Mouse (Mus musculus): ENCODE measurements around the gene Gm13289. TPM values are rescaled to one million over a fixed set of nuclear protein-coding genes. Genes with fewer than 3 reads are reported as not detected.
A peak's percentile ranks its signal among the peaks of the same experiment; 100 is the strongest.
"Not testable (repeated sequence)": the region's sequence is repeated elsewhere in the genome, so short reads cannot be mapped to it uniquely, and the experiment has no call there.

The Gm13289 gene
- total RNA-seq (2021) (not detected), polyA plus RNA-seq (2012; rRNA removed) (not detected in 2 replicates)
- long read RNA-seq: 0 reads

DNA sequence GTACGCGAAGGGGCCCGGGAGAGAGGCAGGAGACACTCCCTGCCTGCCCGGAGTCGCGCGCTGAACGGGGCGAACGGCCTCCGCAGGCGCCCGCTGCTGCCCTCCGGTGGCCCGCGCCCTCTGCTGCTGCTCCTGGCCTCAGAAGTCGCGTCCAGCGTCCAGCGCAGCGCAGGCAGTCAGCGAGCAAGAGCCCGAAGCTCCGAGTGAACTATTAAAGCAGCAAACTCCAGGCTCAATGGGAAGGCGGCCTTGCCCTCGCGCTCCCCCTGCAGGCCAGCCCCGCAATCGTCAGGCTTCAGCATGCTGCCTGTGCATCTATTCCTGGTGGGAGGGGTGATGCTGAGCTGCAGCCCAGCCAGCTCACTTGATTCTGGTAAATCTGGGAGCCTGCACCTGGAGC is at the start of gene Gm13289:
Gene Gm13289, plus strand, starts transcription at position 301 of the 400 bp plus-strand sequence.
- H3K27me3 ChIP-seq (ENCODE audit: control insufficient read depth, insufficient read depth, low read length); H3K4me1 ChIP-seq (ENCODE audit: control insufficient read depth, insufficient read depth, low read length); H3K9ac ChIP-seq (ENCODE audit: low read depth, low read length); H3K27ac ChIP-seq; H3K79me2 ChIP-seq (replicated peaks; ENCODE audit: control insufficient read depth, insufficient read depth, low read length); DNase-seq; H3K4me3 ChIP-seq; H3K36me3 ChIP-seq (ENCODE audit: control insufficient read depth, insufficient read depth, low read length); intact Hi-C loops (cut with DNase I): not testable (repeated sequence)
- WGBS: no CpG with 5 or more reads among the region's 29 CpGs

DNA sequence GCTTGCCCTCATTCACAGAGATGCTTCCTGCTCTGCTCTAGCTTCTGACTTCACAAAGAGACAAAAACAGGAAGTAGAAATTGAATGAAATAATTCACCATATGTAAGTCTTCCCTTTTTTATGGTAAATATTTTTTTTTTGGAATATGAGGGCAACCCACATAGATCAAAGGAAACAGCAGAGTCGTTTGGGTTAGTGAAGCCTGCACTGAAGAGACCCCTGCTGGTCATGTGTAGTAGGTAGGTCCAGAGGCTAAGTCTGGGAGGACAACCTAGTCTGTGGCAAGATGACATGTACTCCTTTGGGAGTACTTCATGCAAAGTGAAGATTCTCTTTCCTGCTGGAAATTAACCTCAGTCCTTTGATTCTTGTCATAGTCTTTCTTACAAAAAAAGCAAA is 49.4 kb upstream of the Gm13289 start:
- TF ChIP-seq CTCF (IDR thresholded peaks at IDR 0.05) (peak; percentile 83), EP300 (IDR thresholded peaks at IDR 0.05; ENCODE audit: insufficient read depth, low read depth, low read length) (peak; percentile 55; the same call in 1 of the 2 replicates), POLR2A (IDR thresholded peaks at IDR 0.05; ENCODE audit: insufficient read depth, low read depth, low read length) (no peak)
- Histone ChIP-seq H3K79me2 (replicated peaks; ENCODE audit: control insufficient read depth, insufficient read depth, low read length) (no peaks in the 10 kb centered on the region), H3K36me3 (ENCODE audit: control insufficient read depth, insufficient read depth, low read length) (no peaks in the 10 kb centered on the region), H3K4me1 (ENCODE audit: control insufficient read depth, insufficient read depth, low read length) (no peaks in the 10 kb centered on the region), H3K27ac (no peak overlapping the region), H3K4me3 (no peak overlapping the region), H3K27me3 (ENCODE audit: control insufficient read depth, insufficient read depth, low read length) (no peaks in the 10 kb centered on the region), H3K9ac (ENCODE audit: low read depth, low read length) (no peak overlapping the region)
- WGBS: 0% methylated on average over 1 of the region's 1 CpGs
- intact Hi-C loops (cut with DNase I): loop anchor here (1.0 kb wide), 1 partner anchor 31 kb away; no protein-coding TSS in a partner anchor
- DNase-seq: peak in 1 of 2 experiments; percentile 34

DNA sequence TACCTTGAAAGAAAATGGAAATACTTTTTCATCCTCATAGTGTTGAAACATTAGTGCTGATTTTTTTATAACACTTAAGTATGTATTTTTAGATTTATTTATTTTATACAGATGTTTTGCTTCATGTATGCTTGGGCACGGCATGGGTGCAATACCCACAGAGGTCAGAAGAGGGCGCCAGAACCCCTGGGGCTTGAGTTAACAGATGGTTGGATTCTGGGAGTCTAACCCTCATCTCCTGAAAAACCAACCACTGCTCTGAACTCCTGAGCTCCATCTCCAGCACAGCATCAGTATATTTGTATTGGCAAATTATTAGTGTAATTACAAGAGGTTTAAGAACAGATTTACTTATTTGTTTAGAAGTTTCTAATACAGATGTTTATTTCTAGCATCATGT is 38.2 kb upstream of the Gm13289 start:
- no peaks in the 10 kb centered on the region for H3K4me1 ChIP-seq (ENCODE audit: control insufficient read depth, insufficient read depth, low read length)
- H3K4me3 ChIP-seq: no peak overlapping the region
- no peak overlapping the region for H3K27ac ChIP-seq
- no peak overlapping the region for H3K9ac ChIP-seq (ENCODE audit: low read depth, low read length)
- DNase-seq: peak; percentile 60 to 85
- no peaks in the 10 kb centered on the region for H3K36me3 ChIP-seq (ENCODE audit: control insufficient read depth, insufficient read depth, low read length)
- WGBS: 1% methylated on average over 2 of the region's 2 CpGs
- no peaks in the 10 kb centered on the region for H3K79me2 ChIP-seq (replicated peaks; ENCODE audit: control insufficient read depth, insufficient read depth, low read length)
- peak; percentile 100; the same call in 1 of the 2 replicates for TF ChIP-seq CTCF (IDR thresholded peaks at IDR 0.05)
- TF ChIP-seq EP300 (IDR thresholded peaks at IDR 0.05; ENCODE audit: insufficient read depth, low read depth, low read length): peak; percentile 71; the same call in 1 of the 2 replicates
- TF ChIP-seq POLR2A (IDR thresholded peaks at IDR 0.05; ENCODE audit: insufficient read depth, low read depth, low read length): no peak
- no peaks in the 10 kb centered on the region for H3K27me3 ChIP-seq (ENCODE audit: control insufficient read depth, insufficient read depth, low read length)
- intact Hi-C loops (cut with DNase I): loop anchor here (2.0 kb wide), 1 partner anchor 18 kb away; no protein-coding TSS in a partner anchor

DNA sequence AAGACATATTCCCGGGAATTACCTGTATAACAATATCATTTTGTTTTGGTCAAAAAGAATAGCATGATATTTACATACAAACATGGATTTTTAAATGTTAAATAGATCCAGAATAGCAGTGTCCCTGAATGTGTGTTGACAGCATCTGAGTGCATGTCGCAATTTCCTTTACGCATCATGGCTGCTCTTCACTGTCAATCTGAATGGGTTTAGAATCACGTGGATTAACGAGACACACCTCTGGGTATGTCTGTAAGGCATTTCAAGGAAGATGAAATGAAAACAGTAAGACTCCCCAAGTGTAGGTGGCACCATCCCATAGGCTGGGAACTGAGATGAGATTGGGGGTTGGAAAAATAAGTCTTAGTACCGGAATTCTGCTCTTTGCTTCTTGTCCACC is 37.7 kb upstream of the Gm13289 start:
- WGBS: 84% methylated on average over 6 of the region's 6 CpGs
- intact Hi-C loops (cut with DNase I): loop anchor here (2.0 kb wide), 1 partner anchor 18 kb away; no protein-coding TSS in a partner anchor
- no peak overlapping the region for H3K9ac ChIP-seq (ENCODE audit: low read depth, low read length)
- H3K79me2 ChIP-seq (replicated peaks; ENCODE audit: control insufficient read depth, insufficient read depth, low read length): no peaks in the 10 kb centered on the region
- no peaks in the 10 kb centered on the region for H3K4me1 ChIP-seq (ENCODE audit: control insufficient read depth, insufficient read depth, low read length)
- H3K27ac ChIP-seq: no peak overlapping the region
- no peak for TF ChIP-seq POLR2A (IDR thresholded peaks at IDR 0.05; ENCODE audit: insufficient read depth, low read depth, low read length)
- no peaks in the 10 kb centered on the region for H3K36me3 ChIP-seq (ENCODE audit: control insufficient read depth, insufficient read depth, low read length)
- no peak overlapping the region for H3K4me3 ChIP-seq
- no peak for DNase-seq
- H3K27me3 ChIP-seq (ENCODE audit: control insufficient read depth, insufficient read depth, low read length): no peaks in the 10 kb centered on the region

DNA sequence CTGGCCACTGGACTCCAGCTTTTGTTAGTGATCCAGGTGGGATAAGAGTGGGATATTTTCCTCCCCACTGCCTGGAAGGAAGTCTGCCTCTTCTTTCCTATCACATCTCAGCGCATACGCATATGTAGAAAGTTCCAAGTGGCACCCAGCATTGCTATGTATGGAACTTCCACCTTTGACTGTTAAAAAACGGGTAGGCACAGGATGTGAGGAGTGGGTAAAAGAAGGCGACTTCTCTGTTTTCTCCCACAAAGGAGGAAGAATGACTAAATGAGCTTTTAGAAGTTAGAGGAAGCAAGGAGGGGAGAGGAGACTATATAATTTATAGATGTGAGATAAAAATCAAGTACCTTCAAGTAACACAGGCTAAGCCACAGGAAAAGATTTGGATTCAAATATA is 35.3 kb upstream of the Gm13289 start:
- Histone ChIP-seq H3K27ac (no peak overlapping the region), H3K4me1 (ENCODE audit: control insufficient read depth, insufficient read depth, low read length) (no peaks in the 10 kb centered on the region), H3K36me3 (ENCODE audit: control insufficient read depth, insufficient read depth, low read length) (no peaks in the 10 kb centered on the region), H3K27me3 (ENCODE audit: control insufficient read depth, insufficient read depth, low read length) (no peaks in the 10 kb centered on the region), H3K4me3 (no peak overlapping the region), H3K79me2 (replicated peaks; ENCODE audit: control insufficient read depth, insufficient read depth, low read length) (no peaks in the 10 kb centered on the region), H3K9ac (ENCODE audit: low read depth, low read length) (no peak overlapping the region)
- DNase-seq: no peak
- no peak for TF ChIP-seq EP300 (IDR thresholded peaks at IDR 0.05; ENCODE audit: insufficient read depth, low read depth, low read length)
- TF ChIP-seq CTCF (IDR thresholded peaks at IDR 0.05): no peak
- TF ChIP-seq POLR2A (IDR thresholded peaks at IDR 0.05; ENCODE audit: insufficient read depth, low read depth, low read length): no peak
- intact Hi-C loops (cut with DNase I): no loop called here
- WGBS: 68% methylated on average over 4 of the region's 4 CpGs

DNA sequence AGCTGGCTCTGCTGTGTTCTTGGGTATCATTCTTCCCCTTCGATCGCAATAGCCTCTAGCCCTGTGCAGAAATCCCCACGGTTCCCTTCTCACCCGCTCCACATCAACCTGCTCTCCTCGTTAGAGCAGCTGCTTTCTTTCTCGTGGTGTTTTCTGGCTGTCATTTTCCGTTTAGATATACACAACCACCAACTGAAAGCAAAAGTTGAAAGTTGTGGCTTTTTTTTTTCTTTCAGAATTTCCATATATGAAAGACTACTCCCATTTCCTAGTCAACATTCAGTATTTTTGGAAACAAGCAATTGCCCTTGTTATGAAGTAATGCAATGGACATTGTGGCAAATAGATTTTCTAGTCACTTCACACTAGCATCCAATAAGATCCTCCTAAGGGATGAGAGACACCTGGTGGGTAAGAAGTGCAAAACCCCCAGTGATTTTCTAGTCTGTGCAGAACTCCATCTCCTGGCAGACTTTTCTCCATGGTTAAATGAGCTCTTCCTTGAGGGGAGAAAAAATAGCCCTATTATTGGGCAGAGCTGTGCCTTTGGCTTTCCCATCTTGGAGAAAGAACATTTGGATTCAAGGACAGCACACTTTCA is 33.9 kb upstream of the Gm13289 start:
- Histone ChIP-seq H3K27ac (no peak overlapping the region), H3K9ac (ENCODE audit: low read depth, low read length) (no peak overlapping the region), H3K4me1 (ENCODE audit: control insufficient read depth, insufficient read depth, low read length) (no peaks in the 10 kb centered on the region), H3K27me3 (ENCODE audit: control insufficient read depth, insufficient read depth, low read length) (no peaks in the 10 kb centered on the region), H3K4me3 (no peak overlapping the region), H3K79me2 (replicated peaks; ENCODE audit: control insufficient read depth, insufficient read depth, low read length) (no peaks in the 10 kb centered on the region), H3K36me3 (ENCODE audit: control insufficient read depth, insufficient read depth, low read length) (no peaks in the 10 kb centered on the region)
- no peak for DNase-seq
- TF ChIP-seq EP300 (IDR thresholded peaks at IDR 0.05; ENCODE audit: insufficient read depth, low read depth, low read length): no peak
- TF ChIP-seq POLR2A (IDR thresholded peaks at IDR 0.05; ENCODE audit: insufficient read depth, low read depth, low read length): no peak
- TF ChIP-seq CTCF (IDR thresholded peaks at IDR 0.05): peak; percentile 37
- 70% methylated on average over 7 of the region's 7 CpGs for WGBS
- intact Hi-C loops (cut with DNase I): no loop called here
